Mouse (Mus musculus): Measurements from ENCODE around the gene Dpf1. TPM values are rescaled to one million over a fixed set of nuclear protein-coding genes. Genes with fewer than 3 reads are reported as not detected.

The Dpf1 gene
- total RNA-seq (2021): 100 to 1,000 TPM; 106 to 113 TPM
- long read RNA-seq, experiment 1, transcript Dpf1-211 (1 exons, 3,181 nt): major isoform, 5 of 49 reads
- long read RNA-seq, experiment 1, partial matches to known transcripts: 14 of 49 reads
- long read RNA-seq, experiment 1, other reads (novel, unspliced or antisense): 23 of 49 reads
- long read RNA-seq, experiment 2, transcript Dpf1-202 (12 exons, 1,574 nt): major isoform, 8 of 58 reads
- long read RNA-seq, experiment 2, transcript Dpf1-211 (1 exons, 3,181 nt): minor isoform, 5 of 58 reads
- long read RNA-seq, experiment 2, partial matches to known transcripts: 12 of 58 reads
- long read RNA-seq, experiment 2, other reads (novel, unspliced or antisense): 28 of 58 reads

DNA sequence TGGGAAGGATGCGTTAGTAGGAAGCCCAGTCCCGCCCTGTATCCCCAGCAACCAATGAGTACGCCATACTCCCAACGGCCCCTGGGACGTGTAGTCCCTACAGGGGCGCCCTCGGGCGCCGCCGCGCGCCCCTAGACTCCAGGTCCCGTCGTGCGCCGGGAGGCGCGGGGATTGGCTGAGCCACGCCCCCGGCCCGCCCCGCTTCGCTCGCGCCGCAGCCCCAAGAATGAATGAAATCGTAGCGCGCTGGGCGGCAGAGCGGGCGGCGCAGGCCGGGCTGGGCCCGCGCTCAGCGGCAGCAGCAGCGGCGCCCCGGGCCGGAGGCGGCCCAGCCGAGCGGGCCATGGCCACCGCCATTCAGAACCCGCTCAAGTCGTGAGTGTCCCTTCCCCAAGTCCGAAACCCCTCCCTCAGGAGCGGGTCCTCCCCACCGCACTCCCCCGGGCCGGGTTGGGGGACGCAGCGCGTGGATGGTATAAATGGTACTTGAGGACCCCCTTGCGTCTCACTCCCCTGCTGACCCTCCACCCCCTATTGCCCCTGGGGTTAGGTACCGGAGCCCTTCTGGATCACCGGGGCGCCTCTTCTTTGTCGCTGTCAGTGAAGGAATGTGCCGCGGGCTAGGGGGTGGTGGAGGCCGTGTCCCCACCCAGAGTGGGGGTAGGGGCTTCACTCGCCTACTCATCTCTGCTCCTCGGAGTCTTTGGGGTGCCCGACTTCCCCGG lies at the start of gene Dpf1:
Gene Dpf1 (plus strand): TSS at position 214 of the 725 bp plus-strand sequence.
- peak; percentile 65 for TF ChIP-seq CTCF (conservative IDR thresholded peaks at IDR 0.05)
- peak; percentile 90 to 93 for DNase-seq (ENCODE audit: low spot score in 2 of 2)
- peak within 1 kb of the TSS; percentile 71 for H3K4me3 ChIP-seq
- H3K27ac ChIP-seq: peak within 1 kb of the TSS; percentile 70

DNA sequence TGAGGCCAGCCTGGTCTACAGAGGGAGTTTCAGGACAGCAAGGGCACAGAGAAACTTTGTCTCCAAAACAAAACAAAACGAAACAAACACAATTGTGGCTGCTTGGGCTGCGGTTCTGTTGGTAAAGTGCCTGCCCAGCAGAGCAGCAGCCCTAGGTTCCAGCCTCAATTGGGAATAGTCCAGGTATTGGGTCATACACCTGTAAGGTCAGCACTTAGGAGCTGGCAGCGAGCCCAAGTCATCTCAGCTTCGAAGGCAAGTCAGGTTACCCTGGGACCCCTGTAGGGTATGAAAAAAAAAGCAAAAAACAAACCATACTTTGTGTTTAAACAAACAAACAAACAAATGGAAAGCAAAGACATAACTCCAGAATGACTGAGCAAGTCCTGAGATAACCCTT lies 47.9 kb upstream of the Dpf1 start:
- no peak overlapping the region for H3K4me3 ChIP-seq
- no peak overlapping the region for H3K27ac ChIP-seq
- no peak for TF ChIP-seq CTCF (conservative IDR thresholded peaks at IDR 0.05)
- no peak for DNase-seq (ENCODE audit: low spot score in 2 of 2)

DNA sequence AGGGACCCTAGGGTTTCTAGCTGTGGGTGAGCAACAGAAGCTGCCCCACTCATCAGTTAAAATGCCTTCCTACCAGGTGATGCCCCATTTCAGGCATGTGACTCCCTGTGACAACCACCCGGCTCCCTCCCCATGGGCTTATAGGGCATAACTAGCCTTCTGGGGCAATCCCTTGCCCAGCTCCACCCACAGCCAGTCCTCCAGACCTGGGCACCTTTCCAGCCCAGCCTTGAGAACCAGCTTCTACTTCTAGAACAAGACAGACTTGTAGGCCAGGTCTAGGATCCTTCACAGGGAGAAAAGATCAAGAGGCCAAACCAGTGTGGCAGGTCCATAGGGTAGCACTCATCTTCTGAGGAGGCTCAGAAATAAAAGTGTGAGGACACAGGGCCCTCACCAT lies 46.4 kb upstream of the Dpf1 start:
- no peak overlapping the region for H3K4me3 ChIP-seq
- no peak for DNase-seq (ENCODE audit: low spot score in 2 of 2)
- no peak overlapping the region for H3K27ac ChIP-seq
- TF ChIP-seq CTCF (conservative IDR thresholded peaks at IDR 0.05): no peak

DNA sequence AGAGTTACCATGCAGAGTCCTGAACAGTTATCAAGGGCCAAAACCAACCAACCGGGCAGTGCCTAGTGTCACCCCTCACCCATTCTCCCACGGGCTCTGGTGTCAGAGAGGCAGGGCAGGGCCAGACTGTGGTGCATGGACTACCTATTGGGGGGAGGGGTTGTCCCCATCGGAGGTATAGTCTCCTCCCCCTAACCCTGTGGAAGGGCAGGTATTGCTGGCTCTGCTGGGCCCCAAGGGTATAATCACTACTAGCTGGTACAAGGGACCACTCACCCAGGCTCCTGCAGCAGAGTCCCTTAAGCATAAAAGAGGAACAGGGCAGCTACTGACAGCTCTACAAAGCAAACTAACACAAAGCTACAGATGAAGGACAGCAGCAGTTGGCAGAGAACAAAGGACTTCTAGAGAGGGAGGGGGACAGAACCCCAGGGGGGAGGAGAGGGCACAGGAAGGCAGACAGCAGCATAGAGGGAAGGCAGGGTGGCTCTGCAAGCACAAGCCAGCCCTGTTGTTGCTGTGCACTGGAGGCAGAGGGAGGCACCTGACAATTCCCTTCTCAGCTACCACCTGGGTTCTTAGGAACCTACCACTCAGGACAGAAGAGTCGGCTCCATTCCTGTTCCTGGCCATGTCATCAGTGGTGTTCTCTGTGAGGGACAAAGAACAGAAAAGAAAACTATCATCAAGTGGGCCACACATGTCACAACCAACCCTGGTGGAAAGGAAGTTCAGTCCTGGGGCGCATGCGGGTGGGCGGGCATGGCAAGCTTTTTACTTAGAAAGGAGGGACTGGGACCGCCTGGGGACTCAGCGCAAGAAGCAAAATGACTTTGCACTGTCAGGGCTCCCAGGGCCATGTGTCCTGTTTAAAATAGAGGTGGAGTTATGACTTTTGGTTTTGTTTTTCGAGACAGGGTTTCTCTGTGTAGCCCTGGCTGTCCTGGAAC lies 43.7 kb upstream of the Dpf1 start:
- DNase-seq (ENCODE audit: low spot score in 2 of 2): no peak
- no peak for TF ChIP-seq CTCF (conservative IDR thresholded peaks at IDR 0.05)
- H3K27ac ChIP-seq: no peak overlapping the region
- no peak overlapping the region for H3K4me3 ChIP-seq

GRCm38 (mm10) chr7:29262151-29262550 lies 41.6 kb upstream of the Dpf1 start:
- no peak overlapping the region for H3K4me3 ChIP-seq
- no peak overlapping the region for H3K27ac ChIP-seq
- DNase-seq (ENCODE audit: low spot score in 2 of 2): no peak
- no peak for TF ChIP-seq CTCF (conservative IDR thresholded peaks at IDR 0.05)

GRCm38 (mm10) chr7:29263831-29264230 lies 39.9 kb upstream of the Dpf1 start:
- TF ChIP-seq CTCF (conservative IDR thresholded peaks at IDR 0.05): no peak
- Histone ChIP-seq H3K27ac (no peak overlapping the region), H3K4me3 (no peak overlapping the region)
- DNase-seq (ENCODE audit: low spot score in 2 of 2): no peak

DNA sequence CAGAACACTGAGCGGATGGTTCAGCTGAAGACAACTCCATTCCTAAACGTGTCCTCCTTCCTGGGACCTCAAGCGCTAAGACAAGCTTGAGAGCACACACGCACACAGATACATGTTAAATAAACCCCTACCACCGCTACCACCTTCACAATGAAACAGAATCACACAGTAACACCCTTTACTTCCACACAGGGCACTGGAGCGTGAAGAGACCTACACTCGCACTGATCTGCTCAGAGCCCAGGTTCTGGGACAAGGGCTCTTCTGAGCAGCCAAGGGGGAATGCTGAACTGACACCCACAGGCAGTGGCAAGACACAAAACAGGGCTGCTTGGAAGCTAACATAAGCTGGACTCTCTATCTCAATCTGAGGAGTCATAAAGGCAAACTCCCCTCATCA lies 38.1 kb upstream of the Dpf1 start:
- no peak for TF ChIP-seq CTCF (conservative IDR thresholded peaks at IDR 0.05)

DNA sequence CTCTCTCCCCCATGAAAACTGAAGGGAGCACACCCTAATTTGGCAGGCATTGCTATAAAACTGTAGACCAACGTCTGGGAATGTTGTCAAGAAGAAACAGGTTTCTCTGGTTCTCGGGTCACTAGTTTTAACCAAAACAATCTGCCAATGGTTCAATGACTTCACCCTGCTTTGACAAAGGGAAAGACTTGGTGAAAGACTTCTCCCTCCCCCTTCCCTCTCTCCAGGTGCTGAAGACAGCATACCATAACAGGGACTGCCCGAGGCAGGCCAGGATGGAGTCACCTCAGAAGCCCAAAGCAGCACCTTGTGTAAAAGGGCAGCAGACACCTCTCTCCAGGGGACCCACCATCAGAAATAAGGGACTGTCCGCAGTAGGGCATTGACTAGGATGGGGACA lies 36.8 kb upstream of the Dpf1 start:
- Histone ChIP-seq H3K4me3 (no peak overlapping the region), H3K27ac (no peak overlapping the region)
- no peak for DNase-seq (ENCODE audit: low spot score in 2 of 2)
- TF ChIP-seq CTCF (conservative IDR thresholded peaks at IDR 0.05): no peak

More for the DNA sequence above, 38.1 kb upstream of the Dpf1 start:
- no peak for DNase-seq (ENCODE audit: low spot score in 2 of 2)
- no peak overlapping the region for H3K27ac ChIP-seq
- no peak overlapping the region for H3K4me3 ChIP-seq

- H3K4me3 ChIP-seq: no peak overlapping the region
- H3K27ac ChIP-seq: no peak overlapping the region
- no peak for TF ChIP-seq CTCF (conservative IDR thresholded peaks at IDR 0.05)
- no peak for DNase-seq (ENCODE audit: low spot score in 2 of 2)
Measured at GRCm38 (mm10) chr7:29270445-29270844, 33.3 kb upstream of the Dpf1 start.

- Histone ChIP-seq H3K4me3 (no peak overlapping the region), H3K27ac (peak overlapping the region; percentile 39; the same call in 1 of the 2 replicates)
- DNase-seq (ENCODE audit: low spot score in 2 of 2): no peak
- TF ChIP-seq CTCF (conservative IDR thresholded peaks at IDR 0.05): no peak
Measured at GRCm38 (mm10) chr7:29271687-29272465, 31.9 kb upstream of the Dpf1 start.

- Histone ChIP-seq H3K27ac (no peak overlapping the region), H3K4me3 (no peak overlapping the region)
- no peak for DNase-seq (ENCODE audit: low spot score in 2 of 2)
- TF ChIP-seq CTCF (conservative IDR thresholded peaks at IDR 0.05): no peak
Measured at GRCm38 (mm10) chr7:29276715-29277114, 27.0 kb upstream of the Dpf1 start.

GRCm38 (mm10) chr7:29277510-29277909 lies 26.2 kb upstream of the Dpf1 start:
- no peak overlapping the region for H3K27ac ChIP-seq
- H3K4me3 ChIP-seq: no peak overlapping the region
- TF ChIP-seq CTCF (conservative IDR thresholded peaks at IDR 0.05): no peak
- no peak for DNase-seq (ENCODE audit: low spot score in 2 of 2)

Data from layer of hippocampus, adult 2 months (tissue).